Mouse (Mus musculus) urinary bladder, postnatal 4 days (tissue): ENCODE measurements around the gene St13.
A peak's percentile ranks its signal among the peaks of the same experiment; 100 is the strongest.

ENCODE experiments used
- DNase-seq, 2 experiments: peaks; one replicate each; pipeline ENCODE4 v3.0.0; 2021 to 2022; ENCODE audit warnings: low spot score in 2 of 2

The St13 gene

GRCm38 (mm10) chr15:81399638-81400315 is at the start of gene St13, which contains the start of gene Xpnpep3:
Gene St13 (minus strand): TSS chr15:81400077.
Gene Xpnpep3 (plus strand): TSS chr15:81400138.
- DNase-seq = peak; percentile 96 to 98

DNA sequence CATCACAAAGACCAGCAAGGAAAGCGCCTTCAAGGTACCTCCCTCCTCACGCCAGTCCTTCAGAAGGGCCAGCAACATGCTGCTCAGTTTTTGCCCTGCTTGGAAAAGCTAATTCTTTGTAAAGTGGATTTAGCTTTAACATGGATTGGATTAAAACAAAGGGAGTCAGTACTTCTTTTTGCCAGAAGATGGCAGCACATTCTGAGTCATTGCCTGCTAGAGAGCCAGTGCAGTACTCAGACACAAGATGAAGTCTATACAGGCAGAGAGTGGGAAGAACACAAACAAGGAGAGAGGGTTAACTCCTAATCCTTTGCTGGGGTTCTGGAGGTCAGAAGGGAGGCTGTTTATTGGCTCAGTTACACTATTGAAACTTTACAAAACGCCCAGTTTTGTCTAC is 48.6 kb upstream of the St13 start:
- DNase-seq = no peak

- DNase-seq = no peak
Measured at GRCm38 (mm10) chr15:81439236-81439635, 39.4 kb upstream of the St13 start.

DNA sequence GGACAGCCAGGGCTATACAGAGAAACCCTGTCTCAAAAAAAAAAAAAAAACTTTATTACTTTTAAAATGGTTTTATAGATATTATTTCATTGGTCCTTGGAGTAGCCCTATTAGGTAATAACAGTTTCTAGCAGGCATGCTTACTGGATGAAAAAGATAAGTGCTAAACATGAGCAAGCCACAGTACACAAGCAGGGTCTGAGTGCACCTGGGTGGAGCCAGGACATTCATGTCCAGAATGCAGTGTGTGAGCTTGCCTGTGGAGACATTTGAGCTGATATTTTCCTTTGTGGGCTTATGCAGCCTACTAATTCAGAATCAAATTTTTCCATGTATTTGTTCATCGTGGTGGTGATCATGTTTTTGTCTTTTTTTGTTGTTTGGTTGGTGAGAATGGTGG is 38.5 kb upstream of the St13 start:
- no peak for DNase-seq

DNA sequence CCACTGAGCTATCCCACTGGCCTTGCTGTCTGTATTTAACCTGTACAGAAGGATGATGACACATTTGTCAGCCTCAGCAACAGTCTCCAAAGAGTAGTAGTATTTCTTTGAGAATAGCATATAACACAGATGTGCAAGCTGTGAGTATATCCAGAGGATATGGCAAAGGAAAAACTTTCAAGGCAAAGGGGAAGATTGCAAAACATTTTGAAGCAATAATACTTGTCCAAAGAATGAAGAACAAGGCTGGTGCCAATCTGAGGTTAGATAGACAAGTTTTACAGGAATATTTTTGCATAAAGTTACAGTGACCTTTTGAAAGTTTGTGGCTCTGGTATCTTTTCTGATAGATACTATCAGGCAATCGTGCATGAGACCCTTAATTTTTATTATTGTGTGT is 31.3 kb upstream of the St13 start:
- DNase-seq = no peak

- DNase-seq = no peak
Measured at GRCm38 (mm10) chr15:81427947-81428346, 28.1 kb upstream of the St13 start.

DNA sequence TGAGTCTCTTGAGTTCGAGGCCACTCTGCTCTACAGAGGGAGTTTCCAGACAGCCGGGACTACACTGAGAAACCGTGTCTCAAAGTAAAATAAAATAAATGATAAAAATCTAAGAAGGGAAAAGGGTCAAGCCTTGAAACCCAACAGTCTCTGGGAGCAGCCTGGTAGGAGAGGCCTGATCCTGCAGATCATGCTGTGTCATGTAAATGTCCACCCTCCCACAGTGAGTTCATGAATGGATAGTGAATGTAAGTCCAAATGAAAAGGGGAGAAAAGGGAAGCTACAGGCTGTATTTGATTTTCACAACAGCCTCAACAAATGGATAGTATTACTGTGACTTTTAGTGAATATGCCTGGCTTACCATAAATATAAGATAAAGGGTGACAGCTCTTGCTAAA is 25.4 kb upstream of the St13 start:
- DNase-seq = no peak

DNA sequence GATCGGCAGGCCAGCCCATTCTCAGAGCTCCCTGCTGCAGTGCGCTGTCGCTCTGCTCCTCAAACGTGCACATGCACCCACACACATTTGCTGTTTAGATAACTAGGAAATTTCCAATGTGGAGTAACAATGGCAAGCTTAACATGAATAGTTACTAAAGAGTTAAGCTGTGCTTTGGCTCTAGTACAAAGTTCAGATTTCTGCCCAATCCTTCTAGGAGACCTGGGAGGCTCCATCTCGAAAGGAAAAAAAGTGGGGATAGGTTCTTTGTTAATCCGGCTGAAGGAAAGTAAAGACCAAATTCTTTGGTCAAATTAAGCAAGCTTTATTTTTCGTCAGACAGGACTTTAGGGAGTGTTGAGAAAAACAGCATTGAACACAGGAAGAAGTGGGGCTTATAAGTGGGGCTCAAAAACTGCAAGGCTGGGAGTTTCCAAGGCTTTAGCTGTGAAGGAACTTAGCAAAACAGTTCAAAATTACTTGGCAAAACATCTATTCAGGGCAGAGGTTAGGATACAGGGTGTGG is 22.3 kb upstream of the St13 start:
- DNase-seq = no peak

DNA sequence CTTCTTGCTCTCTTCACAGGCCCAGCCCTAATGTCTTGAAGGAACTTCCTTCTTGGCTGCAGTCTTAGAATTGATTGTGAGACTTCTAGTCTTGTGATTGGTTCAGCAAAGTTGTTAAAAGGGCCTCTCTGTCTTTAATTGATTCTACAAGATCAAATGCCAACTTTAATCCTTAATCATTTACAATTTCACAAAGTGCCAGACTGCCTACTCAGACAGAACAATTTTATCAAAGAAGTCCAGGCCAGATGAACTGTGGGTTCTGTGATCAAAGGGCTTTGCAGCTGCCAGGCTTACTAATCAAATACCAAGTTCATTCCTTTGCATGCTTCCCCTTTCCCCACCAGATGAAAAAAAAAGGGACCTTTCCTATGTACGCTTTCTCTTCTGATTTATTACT is 21.6 kb upstream of the St13 start:
- DNase-seq = no peak

DNA sequence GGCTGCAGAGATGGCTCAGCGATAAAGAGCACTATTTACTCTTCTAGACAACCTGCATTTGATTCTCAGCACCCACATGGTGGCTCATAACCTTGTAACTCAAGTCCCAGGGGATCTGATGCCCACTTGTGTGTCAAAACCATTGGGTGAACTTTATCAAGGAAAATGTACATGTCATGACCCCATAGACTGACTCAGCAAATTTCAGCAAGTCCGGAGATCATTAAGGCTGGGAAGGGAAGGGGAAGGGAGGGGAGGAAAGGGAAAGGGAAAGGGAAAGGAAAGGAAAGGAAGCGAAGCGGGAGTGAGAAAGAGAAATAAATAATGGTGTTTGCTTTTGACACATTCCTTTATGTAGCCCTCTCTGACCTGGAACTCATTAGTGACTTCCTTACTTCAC is 18.2 kb upstream of the St13 start:
- DNase-seq = no peak

GRCm38 (mm10) chr15:81416763-81417310 is 17.0 kb upstream of the St13 start:
- DNase-seq = peak; percentile 57 to 71

DNA sequence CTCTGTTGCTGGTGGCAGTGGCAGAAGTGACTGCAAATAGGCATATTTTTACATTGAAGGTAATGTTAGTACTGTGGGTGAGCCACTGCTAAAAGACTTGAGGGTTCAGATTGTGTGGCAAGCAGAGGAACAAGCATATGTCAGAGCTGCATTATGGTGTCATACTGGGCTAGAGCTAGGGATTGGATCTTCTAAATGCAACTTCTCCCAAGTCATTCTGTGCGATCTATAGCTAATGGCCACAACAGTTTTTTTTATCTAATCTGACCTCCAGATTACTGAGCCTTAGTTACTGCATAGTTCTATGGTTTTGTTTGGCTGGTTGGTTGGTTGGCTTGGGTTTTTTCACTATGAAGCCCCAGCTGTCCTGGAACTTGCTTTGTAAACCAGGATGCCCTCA is 8.3 kb upstream of the St13 start, which contains the start of gene Dnajb7:
TSS of gene Dnajb7 (minus strand) at position 101 of the 400 bp plus-strand sequence.
- no peak for DNase-seq

DNA sequence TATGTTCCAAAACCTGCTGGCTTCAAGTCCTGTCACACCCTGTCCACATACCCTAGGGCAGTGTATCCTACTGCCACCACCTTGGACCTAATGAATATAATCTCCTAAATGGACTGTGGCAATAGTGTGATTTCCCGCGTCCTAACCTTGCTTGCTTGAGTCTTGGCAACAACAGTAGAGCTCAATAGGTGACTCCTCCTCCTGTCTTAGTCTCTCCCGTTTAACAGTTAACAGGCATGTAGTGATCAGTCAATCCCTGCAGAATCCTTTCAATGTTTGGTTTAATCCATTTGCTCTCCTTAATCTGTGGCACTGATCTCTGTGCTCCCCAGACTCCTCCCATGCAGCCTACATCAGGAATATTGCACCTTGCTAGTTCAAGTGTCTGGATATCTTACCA is 5.1 kb upstream of the St13 start:
- no peak for DNase-seq

DNA sequence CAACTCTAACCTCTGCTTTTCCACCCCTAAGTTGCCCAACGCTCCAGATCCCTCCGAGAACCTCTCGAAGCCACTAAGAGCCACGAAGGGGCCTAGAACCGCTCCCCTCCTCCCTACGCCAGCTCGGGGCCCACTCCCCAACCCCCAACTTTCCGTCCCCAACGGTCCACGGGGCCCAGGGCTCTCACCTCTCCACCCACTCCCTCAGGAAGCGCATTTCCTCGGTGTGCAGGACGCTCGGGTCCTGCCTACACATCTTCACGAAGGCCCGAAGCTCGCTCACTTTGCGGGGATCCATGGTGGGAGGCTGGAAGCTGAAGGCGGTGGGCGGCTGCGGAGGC is 610 bp downstream of the St13 start:
- DNase-seq = no peak

- no peak for DNase-seq
Measured at GRCm38 (mm10) chr15:81398189-81398588, 1.7 kb downstream of the St13 start.

DNA sequence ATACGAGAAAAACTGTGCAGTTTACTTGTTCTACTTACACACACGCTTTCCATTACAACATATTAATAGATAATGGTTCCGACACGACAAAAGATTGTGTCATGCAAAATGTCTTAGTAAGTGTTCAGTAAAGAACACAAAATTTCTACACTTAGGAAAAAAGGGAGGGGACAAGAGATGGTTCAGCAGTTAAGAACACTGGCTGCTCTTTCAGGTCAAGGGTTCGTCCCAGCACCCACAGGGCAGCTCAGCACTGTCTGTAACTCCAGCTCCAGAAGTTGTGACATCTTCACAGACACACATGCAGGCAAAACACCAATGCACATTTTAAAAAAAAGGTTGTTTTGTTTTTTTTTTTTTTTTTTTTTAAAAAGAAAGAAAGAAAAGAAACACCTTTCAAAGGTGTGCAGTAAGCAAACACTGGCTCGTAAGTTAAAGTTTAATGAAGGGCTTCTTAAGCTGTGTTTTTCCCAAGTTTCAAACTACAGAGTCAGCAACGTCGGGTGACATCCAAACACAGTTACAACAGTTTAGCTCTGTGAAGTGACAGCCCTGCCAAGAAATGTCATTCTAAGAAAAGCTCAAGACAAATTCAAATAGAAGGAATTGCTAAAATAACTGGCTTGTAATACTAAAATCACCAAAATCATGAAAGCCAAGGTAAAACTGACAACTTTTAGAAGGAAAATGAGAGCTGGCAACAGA is 5.5 kb downstream of the St13 start:
- no peak for DNase-seq

DNA sequence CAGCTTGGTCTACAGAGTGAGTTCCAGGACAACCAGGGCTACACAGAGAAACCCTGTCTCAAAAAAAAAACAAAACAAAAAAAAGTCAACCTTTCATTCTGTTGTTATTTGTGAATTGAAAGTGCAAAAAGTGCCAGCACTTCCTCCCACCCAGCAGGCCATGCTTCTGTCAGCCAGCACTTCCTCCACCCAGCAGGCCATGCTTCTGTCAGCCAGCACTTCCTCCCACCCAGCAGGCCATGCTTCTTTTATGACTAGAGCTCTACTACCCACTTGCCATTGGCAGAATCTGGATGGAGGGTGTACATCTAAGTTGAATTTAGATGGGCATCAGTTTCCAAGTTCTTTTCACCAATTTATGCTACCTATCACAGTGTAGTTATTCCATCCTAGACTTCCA is 6.9 kb downstream of the St13 start:
- DNase-seq = no peak

DNA sequence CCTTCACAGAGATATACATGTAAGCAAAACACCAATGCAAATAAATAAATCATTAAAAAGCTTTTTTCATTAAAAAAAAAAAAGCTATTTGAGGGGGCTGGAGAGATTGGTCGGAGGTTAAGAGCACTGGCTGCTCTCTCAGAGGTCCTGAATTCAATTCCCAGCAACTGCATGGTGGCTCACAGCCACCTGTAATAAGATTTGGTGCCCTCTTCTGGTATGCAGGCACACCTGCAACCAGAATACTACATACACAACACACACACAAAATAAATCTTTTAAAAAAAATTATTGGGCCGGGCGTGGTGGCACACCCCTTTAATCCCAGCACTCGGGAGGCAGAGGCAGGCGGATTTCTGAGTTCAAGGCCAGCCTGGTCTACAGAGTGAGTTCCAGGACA is 13.6 kb downstream of the St13 start:
- no peak for DNase-seq

DNA sequence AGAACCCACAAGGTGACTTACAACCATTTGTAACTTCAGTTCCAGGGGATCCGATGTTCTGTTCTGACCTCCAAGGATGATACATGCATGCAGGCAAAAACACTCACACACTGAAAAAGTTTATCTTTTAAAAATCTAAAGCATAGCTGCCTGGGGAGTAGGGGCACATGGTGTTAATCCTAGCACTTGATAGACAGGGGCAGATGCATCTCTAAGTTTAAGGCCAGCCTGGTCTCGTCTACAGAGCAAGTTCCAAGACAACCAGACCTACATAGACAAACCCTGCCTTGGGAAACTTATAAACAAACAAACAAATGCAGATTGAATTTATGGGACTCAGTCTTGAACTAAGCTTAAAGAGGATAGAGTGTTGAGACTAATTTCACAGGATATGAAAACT is 21.0 kb downstream of the St13 start:
- DNase-seq = no peak

- DNase-seq = no peak
Measured at GRCm38 (mm10) chr15:81374621-81375020, 25.3 kb downstream of the St13 start.

- no peak for DNase-seq
Measured at GRCm38 (mm10) chr15:81370356-81370755, 29.5 kb downstream of the St13 start.

DNA sequence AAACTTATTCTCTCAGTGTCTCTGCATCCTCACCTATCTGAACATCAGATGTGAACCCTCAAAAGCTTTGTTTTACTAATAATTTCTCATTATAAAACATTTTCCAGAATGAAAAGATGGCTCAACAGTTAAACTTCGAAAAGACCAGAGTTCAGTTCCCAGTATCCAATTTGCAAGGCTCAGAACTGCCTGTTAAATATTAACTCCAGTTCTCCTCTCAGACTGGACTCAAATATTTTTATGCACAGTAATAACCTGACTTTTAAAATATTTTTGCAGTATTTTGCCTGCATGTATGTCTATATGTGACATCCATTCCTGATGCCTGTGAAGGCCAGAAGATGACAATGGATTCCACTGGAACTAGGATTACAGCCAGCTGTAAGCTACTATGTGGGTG is 31.3 kb downstream of the St13 start:
- DNase-seq = no peak

- no peak for DNase-seq
Measured at GRCm38 (mm10) chr15:81366241-81366640, 33.6 kb downstream of the St13 start.
